Mouse (Mus musculus) lung, adult 18-20 months (tissue): ENCODE measurements around the gene Nr6a1.

Experiments used
- DNase-seq, 2 experiments: peaks; one replicate each; pipeline ENCODE4 v3.0.0; 2022; ENCODE audit warnings: mixed read lengths in 2 of 2

Nr6a1 gene

GRCm38 (mm10) chr2:38936721-38937378, 9.4 kb upstream of the Nr6a1 start:
- peak; percentile 49 to 57 for DNase-seq

GRCm38 (mm10) chr2:38934936-38935335, 7.4 kb upstream of the Nr6a1 start:
- DNase-seq: no peak

GRCm38 (mm10) chr2:38933931-38934330, 6.4 kb upstream of the Nr6a1 start:
- DNase-seq: peak; percentile 49 to 61

DNA sequence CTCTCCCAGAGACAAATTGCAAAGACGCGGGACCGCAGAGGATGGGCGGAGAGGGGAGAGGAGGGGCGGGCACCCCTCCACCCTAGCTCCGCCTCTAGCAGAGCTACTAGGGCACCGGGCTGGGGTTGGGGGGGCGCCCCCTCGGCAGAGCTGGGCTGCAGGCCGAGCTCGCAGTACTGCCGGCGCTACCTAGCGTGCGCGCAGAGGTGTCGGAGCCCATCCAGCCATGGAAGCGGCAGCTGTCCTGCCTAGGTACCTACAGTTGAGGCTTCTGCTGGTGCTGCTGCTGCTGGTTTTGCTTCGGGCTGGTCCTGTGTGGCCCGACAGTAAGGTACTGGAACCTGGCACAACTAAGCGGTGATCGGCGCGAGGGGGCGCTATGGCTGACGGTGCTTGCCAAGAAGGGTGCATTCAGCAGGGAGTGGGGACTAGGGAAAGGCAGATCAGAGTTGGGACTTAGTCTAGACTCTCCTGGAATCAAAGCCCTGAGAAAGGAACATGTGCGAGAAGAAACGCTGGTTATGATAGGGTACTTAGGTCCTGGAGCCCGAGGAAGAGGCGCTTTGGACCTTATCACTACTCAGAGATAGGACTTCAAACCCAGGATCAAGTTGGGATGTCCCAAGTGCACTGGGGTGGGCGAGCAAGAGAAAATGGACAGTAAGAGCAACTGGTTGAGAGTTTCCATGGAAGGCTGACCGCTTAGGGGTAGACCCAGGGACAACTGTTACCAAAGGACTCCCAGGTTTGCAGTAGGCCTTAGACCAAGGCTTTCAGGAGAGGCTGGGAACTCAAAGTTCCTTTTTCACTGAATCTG, 4.6 kb upstream of the Nr6a1 start, which contains the start of gene Olfml2a:
Gene Olfml2a (plus strand): TSS at position 128 of the 817 bp plus-strand sequence.
- peak; percentile 83 to 88 for DNase-seq

DNA sequence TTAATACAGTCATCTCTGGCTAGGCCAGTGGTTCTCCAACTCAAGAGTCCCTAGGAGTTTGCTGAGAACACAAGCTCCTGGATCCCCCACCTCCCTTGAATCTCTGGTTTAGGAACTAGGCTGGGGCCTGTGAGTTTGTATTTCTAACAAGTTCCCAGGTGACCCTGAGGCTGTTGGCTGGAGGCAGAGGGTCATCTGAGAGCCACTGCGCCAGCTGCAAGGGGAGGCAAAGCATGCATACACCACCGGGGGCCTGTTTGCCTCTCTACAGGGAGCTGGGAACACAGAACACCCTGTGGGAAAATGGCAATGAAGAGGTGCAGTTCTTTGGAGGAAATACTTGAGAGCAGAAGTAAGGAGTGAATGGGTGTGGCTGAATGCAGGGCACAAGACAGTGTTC, 2.8 kb upstream of the Nr6a1 start:
- no peak for DNase-seq

DNA sequence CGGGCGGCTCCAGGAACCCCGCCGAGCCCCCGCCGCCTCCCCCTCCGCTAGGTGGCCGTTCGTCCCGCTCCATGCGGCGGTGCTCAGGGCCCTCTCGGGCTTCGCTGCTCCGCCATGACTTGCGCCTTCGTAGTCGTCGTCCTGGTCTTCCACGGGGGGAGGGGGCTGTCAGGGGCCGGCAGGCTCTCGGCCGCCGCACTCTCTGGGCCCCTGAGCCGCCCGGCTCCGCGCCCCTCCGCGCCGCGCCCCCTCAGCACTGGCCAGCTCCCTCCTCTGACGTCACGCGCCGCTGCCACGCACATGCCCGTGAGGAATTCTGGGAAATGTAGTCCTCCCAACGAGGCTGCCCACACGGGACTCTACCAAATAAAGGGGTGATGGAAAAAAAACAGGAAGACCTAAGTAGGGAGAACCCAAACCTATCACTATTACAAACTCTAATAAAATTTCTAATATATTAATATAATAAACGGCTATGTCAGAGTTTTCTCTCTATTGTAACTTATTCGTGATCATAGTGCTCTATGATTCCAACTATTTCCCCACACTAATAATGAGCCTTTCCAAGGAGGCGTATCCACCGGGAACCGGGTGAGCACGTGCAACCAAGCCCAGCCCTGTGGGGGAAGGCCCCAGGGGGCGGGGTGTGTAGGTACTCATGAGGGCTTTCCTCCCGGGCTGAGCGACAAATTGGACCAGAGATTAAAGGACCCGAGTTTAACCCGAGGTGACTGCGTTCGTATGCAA, 1.2 kb downstream of the Nr6a1 start:
- DNase-seq: peak; percentile 94 to 96

DNA sequence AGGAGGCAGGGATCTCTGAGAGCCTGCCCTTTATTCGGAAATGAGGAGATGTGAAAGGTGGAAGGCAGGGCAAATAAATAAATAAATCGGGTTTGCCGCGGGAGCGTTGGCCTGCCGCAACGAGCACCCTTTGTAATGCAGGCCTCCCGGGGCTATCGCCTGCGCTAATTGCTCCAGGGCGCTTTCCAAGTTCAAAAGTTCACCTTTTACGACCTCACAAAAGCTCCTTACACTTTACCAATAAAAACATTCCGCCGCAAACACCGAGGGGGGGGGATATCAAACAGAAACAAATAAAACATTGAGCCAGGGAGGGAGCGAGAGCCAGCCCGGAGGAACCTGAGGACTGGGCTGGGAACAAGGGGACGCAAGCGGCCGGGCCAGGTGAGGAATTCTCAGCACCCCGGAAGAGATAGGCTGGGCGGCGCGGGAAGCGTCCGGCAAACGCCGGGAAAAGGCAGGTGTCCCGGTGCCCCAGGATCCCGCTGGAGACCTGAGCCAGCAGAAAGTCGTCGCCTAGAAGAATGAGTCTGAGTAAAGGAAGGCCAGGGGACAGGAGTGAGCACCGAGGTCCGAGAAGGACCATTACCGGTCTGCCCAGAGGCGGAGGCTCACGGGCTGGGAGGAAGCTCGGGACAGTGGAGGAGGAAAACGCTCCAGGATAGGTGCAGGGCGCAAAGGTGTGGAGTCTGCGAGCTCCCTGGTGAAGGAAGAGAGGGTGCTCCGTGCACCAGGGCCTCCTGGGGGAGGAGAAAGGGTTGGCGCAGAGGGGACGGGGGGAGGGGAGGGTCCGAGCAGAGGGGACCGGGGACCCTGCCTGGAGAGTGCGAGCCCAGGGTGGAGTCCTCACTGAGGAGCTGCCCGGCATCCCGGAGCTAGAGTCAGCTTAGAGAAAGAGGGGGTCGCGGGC, 2.1 kb downstream of the Nr6a1 start:
- peak; percentile 29 to 37 for DNase-seq

DNA sequence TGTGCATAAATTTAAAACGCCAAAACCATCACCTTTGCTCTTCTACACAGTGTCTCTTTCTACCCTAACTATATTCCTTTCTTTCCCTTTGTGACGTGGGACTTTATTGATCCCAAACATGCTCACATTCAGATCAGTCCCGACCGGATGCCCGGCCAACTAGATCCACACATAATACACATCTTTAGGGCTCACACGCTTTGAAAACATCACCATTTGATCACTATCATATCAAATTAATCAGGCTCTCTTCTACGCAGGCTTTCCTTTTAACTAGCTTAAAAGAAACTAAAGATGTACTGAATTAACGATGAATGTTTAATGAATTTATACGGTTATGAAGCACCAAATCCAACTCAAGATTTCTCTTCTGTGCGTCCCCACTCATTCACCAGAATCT, 2.9 kb downstream of the Nr6a1 start:
- no peak for DNase-seq

GRCm38 (mm10) chr2:38923911-38924310, 3.6 kb downstream of the Nr6a1 start:
- no peak for DNase-seq

DNA sequence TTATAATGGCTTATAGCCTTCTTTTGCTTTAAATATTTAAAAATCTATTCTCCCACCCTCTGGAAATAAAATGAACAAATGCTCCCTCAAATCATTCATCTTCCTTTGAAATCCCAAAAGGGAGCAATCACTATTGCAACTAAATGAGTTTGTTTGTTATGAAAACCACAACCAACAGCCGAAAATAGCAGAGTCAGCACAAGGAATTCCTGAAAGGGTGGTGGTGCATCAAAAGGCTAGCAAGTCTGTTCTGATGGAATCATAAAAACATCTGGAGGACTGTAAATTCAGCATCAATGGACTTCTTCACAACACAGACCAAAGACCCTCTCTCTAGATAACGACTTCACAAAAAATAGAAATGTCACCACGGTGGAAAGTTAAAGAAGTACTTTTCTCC, 4.0 kb downstream of the Nr6a1 start:
- DNase-seq: no peak

DNA sequence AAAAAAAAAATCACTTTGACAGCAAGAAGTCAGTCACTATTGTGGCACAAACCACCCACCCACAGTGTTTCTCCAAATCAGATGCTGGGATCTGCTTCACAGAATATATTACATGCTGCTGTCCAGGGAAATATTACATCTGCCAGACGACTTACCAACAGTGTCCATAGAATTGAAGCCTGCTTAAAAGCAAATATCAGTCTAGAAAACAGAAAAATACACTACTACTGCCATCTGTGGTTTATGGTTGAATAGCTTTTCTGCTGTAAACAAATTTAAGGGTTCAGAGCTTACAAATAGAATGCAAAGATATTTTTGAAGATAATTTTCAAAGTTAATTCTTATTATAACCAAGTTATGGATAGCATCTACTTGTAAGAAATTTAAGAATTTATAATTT, 6.1 kb downstream of the Nr6a1 start:
- no peak for DNase-seq

GRCm38 (mm10) chr2:38916947-38917691, 10.4 kb downstream of the Nr6a1 start:
- DNase-seq: no peak

GRCm38 (mm10) chr2:38914965-38915364, 12.5 kb downstream of the Nr6a1 start:
- no peak for DNase-seq

GRCm38 (mm10) chr2:38914517-38914916, 13.0 kb downstream of the Nr6a1 start:
- DNase-seq: no peak

GRCm38 (mm10) chr2:38908604-38909003, 18.9 kb downstream of the Nr6a1 start:
- no peak for DNase-seq

GRCm38 (mm10) chr2:38906097-38906496, 21.4 kb downstream of the Nr6a1 start:
- no peak for DNase-seq

GRCm38 (mm10) chr2:38904290-38904689, 23.2 kb downstream of the Nr6a1 start:
- DNase-seq: no peak

DNA sequence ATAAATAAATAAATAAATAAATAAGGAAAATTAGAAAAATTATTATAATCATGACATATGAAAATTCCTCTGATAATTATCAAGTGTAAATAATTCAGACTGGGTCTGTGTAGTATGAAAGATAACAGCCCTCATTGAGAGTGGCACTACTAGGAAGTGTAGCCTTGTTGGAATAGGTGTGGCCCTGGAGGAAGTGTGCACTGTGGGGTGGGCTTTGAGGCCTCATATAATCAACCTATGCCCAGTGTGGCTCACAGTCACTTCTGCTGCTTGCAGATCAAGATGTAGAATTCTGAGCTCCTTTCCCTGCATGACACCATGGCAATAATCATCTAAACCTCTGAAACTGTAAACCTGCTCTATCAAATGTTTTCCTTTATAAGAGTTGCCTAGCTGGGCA, 24.6 kb downstream of the Nr6a1 start:
- DNase-seq: no peak

GRCm38 (mm10) chr2:38880907-38881672, 46.4 kb downstream of the Nr6a1 start:
- no peak for DNase-seq

DNA sequence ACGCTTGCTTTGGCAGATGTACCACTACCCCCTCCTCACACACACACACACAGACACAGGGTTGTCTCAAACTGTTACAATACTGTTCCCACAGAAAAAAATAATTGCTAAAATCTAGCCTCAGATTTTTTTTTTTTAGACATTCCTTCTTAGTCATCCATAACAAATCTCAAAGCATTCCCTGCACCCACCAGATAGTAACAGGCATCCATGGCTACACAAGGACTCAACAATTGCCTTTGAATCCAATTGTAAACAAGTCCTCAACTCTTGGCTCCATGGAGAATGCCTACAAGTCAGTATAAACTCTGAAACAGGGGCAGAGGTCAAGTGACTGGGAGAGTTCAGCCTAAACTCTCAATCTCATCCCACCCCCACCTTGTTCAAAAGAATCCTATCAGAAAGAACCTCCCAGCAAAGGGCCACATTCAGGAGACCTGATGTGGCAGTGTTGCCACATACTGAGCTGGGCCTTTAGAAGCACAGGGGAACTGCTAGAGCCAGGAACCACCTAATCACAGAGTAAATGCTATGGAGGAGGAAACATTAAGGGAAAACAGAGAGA, 52.9 kb downstream of the Nr6a1 start:
- DNase-seq: peak in 1 of 2 experiments; percentile 26

- DNase-seq: no peak
Measured at GRCm38 (mm10) chr2:38872730-38873129, 54.8 kb downstream of the Nr6a1 start.
